Comparison of ENCODE assay signal across 24 mouse cellular contexts in genomic region chr13:103819377-103819776, GRCm38 (mm10).
"Had no signal": no experiment of that assay in that cellular context is flagged by ENCODE, and none has a peak within 500 bp of the region (broad histone marks: within the 10 kb centered on the region; RNA-seq: fewer than 3 reads in every experiment).

No protein-coding gene starts in this region.

- H3K4me1 ChIP-seq: embryonic facial prominence, embryonic 10.5 days; embryonic facial prominence, embryonic 12.5 days; embryonic facial prominence, embryonic 13.5 days; embryonic facial prominence, embryonic 15.5 days; forebrain, embryonic 10.5 days; forebrain, embryonic 12.5 days; forebrain, embryonic 13.5 days; forebrain, embryonic 15.5 days had no signal

- H3K27ac ChIP-seq: embryonic facial prominence, embryonic 10.5 days; embryonic facial prominence, embryonic 12.5 days; embryonic facial prominence, embryonic 13.5 days; embryonic facial prominence, embryonic 15.5 days; forebrain, embryonic 10.5 days; forebrain, embryonic 12.5 days; forebrain, embryonic 13.5 days; forebrain, embryonic 15.5 days; gastrocnemius, adult 2 months; heart, adult 2 months; heart, embryonic 10.5 days had no signal

- H3K9ac ChIP-seq: embryonic facial prominence, embryonic 12.5 days; embryonic facial prominence, embryonic 13.5 days; embryonic facial prominence, embryonic 15.5 days; forebrain, embryonic 12.5 days; forebrain, embryonic 13.5 days; forebrain, embryonic 15.5 days; forebrain, postnatal 0 days had no signal

- H3K9me3 ChIP-seq: embryonic facial prominence, embryonic 10.5 days; embryonic facial prominence, embryonic 12.5 days; embryonic facial prominence, embryonic 13.5 days; embryonic facial prominence, embryonic 15.5 days; forebrain, embryonic 10.5 days; forebrain, embryonic 12.5 days; forebrain, embryonic 13.5 days; forebrain, embryonic 15.5 days; heart, embryonic 10.5 days had no signal

- H3K4me3 ChIP-seq: embryonic facial prominence, embryonic 10.5 days; embryonic facial prominence, embryonic 12.5 days; embryonic facial prominence, embryonic 13.5 days; embryonic facial prominence, embryonic 15.5 days; erythroblast, embryonic 14.5 days; forebrain, embryonic 10.5 days; forebrain, embryonic 12.5 days; forebrain, embryonic 13.5 days; forebrain, embryonic 15.5 days; gastrocnemius, adult 2 months; heart, adult 2 months; heart, embryonic 10.5 days had no signal

- H3K4me2 ChIP-seq: embryonic facial prominence, embryonic 12.5 days; embryonic facial prominence, embryonic 13.5 days; embryonic facial prominence, embryonic 15.5 days; forebrain, embryonic 12.5 days; forebrain, embryonic 13.5 days; forebrain, embryonic 15.5 days; heart, embryonic 11.5 days had no signal

- H3K27me3 ChIP-seq: embryonic facial prominence, embryonic 12.5 days; embryonic facial prominence, embryonic 13.5 days; embryonic facial prominence, embryonic 15.5 days; forebrain, embryonic 12.5 days; forebrain, embryonic 13.5 days; forebrain, embryonic 15.5 days had no signal

- DNase-seq: cerebellum, postnatal 10 days; cerebellum, postnatal 14 days; cerebellum, postnatal 25 days; cerebellum, postnatal 36 days; embryo, embryonic 11 days; forebrain, postnatal 0 days; gastrocnemius, adult 2 months; gastrocnemius, postnatal 10 days; gastrocnemius, postnatal 14 days; gastrocnemius, postnatal 25 days; gastrocnemius, postnatal 36 days; heart, adult 18-20 months; heart, adult 2 months had no signal
